9 mouse cellular contexts compared by ENCODE assay signal in genomic region chr1:181728707-181729106, GRCm38 (mm10).
DNase-seq lines count a peak whose midpoint lies in the region; TF ChIP-seq lines count a peak whose summit lies in the region.
"Had no signal": no experiment of that assay in that cellular context is flagged by ENCODE, and none has a peak within 500 bp of the region (broad histone marks: within the 10 kb centered on the region; RNA-seq: fewer than 3 reads in every experiment).

No protein-coding gene starts in this region.

- H3K4me3 ChIP-seq in left cerebral cortex, adult 2 months: no peak overlapping the region
- H3K4me3 ChIP-seq: liver, embryonic 13.5 days had no signal

- H3K27ac ChIP-seq in left cerebral cortex, adult 2 months: no peak overlapping the region
- H3K27ac ChIP-seq: liver, embryonic 13.5 days had no signal

- peak; percentile 12 for DNase-seq in adrenal gland, adult 2 months
- no peak for DNase-seq in adrenal gland, postnatal 4 days (ENCODE audit: low spot score in 2 of 2)
- DNase-seq in left cerebral cortex, adult 2 months (ENCODE audit: extremely low spot score in 1 of 2, low spot score in 2 of 2): peak in 1 of 2 experiments; percentile 32
- DNase-seq in left cerebral cortex, adult 8-10 months (ENCODE audit: low spot score in 2 of 2): no peak
- peak; percentile 37 for DNase-seq in adrenal gland, postnatal 14 days
- DNase-seq in heart, postnatal 36 days: peak; percentile 9 to 38
- peak; percentile 49 for DNase-seq in lung, postnatal 36 days
- no peak for DNase-seq in c-Kit-positive CD71-positive TER-119-positive erythroid progenitor cells, embryonic 14.5 days (ENCODE audit: low spot score)
- DNase-seq: liver, embryonic 13.5 days had no signal

- intact Hi-C loops in left cerebral cortex, adult 2 months (cut with DNase I): loop anchor here (2.0 kb wide), 1 partner anchor 152 kb away; no protein-coding TSS in a partner anchor
- intact Hi-C loops in heart, postnatal 36 days (cut with DNase I): loop anchor here (2.0 to 10.0 kb wide), 2 partner anchors 152 to 386 kb away; no protein-coding TSS in a partner anchor

- TF ChIP-seq CTCF in left cerebral cortex, adult 2 months (IDR thresholded peaks at IDR 0.05): peak; percentile 58

Comparison
In these comparisons a context has a peak if more than half of its experiments do, and no peak if none do; other contexts are left out.
1. DNase-seq: peak in adrenal gland, adult 2 months (single experiment), adrenal gland, postnatal 14 days (single experiment), heart, postnatal 36 days (2 of 2) and lung, postnatal 36 days (single experiment); none in adrenal gland, postnatal 4 days (0 of 2), left cerebral cortex, adult 8-10 months (0 of 2) and c-Kit-positive CD71-positive TER-119-positive erythroid progenitor cells, embryonic 14.5 days (single experiment).